Mouse (Mus musculus): Measurements from ENCODE around the gene Psmd3.
A peak's percentile ranks its signal among the peaks of the same experiment; 100 is the strongest.
"Not testable (repeated sequence)": the region's sequence is repeated elsewhere in the genome, so short reads cannot be mapped to it uniquely, and the experiment has no call there.

Gene Psmd3

GRCm38 (mm10) chr11:98720756-98721155 is 38.4 kb downstream of the Psmd3 start:
- no peak for DNase-seq (ENCODE audit: low spot score)

- peak; percentile 91 for DNase-seq (ENCODE audit: low spot score)
Observed at GRCm38 (mm10) chr11:98721458-98722226, 39.3 kb downstream of the Psmd3 start.

GRCm38 (mm10) chr11:98723098-98723497 is 40.7 kb downstream of the Psmd3 start:
- no peak for DNase-seq (ENCODE audit: low spot score)

GRCm38 (mm10) chr11:98725926-98726506 is 43.7 kb downstream of the Psmd3 start:
- DNase-seq (ENCODE audit: low spot score) = no peak

- DNase-seq (ENCODE audit: low spot score) = peak; percentile 94
Observed at GRCm38 (mm10) chr11:98729119-98729588, 46.8 kb downstream of the Psmd3 start, which contains the start of gene Med24. Gene Med24, minus strand, starts transcription at chr11:98729435.

- no peak for DNase-seq (ENCODE audit: low spot score)
Observed at GRCm38 (mm10) chr11:98730727-98731126, 48.4 kb downstream of the Psmd3 start.

GRCm38 (mm10) chr11:98731134-98731533 is 48.8 kb downstream of the Psmd3 start:
- no peak for DNase-seq (ENCODE audit: low spot score)

- no peak for DNase-seq (ENCODE audit: low spot score)
Observed at GRCm38 (mm10) chr11:98734020-98734419, 51.7 kb downstream of the Psmd3 start.

GRCm38 (mm10) chr11:98735111-98735510 is 52.8 kb downstream of the Psmd3 start:
- DNase-seq (ENCODE audit: low spot score) = no peak

GRCm38 (mm10) chr11:98736176-98736575 is 53.8 kb downstream of the Psmd3 start:
- no peak for DNase-seq (ENCODE audit: low spot score)

GRCm38 (mm10) chr11:98737220-98737619 is 54.9 kb downstream of the Psmd3 start:
- not testable (repeated sequence) for DNase-seq (ENCODE audit: low spot score)

- DNase-seq (ENCODE audit: low spot score) = no peak
Observed at GRCm38 (mm10) chr11:98738428-98738911, 56.1 kb downstream of the Psmd3 start.

- no peak for DNase-seq (ENCODE audit: low spot score)
Observed at GRCm38 (mm10) chr11:98738925-98739324, 56.6 kb downstream of the Psmd3 start.

- DNase-seq (ENCODE audit: low spot score) = no peak
Observed at GRCm38 (mm10) chr11:98740026-98740392, 57.7 kb downstream of the Psmd3 start.

- DNase-seq (ENCODE audit: low spot score) = peak; percentile 62
Observed at GRCm38 (mm10) chr11:98740393-98741050, 58.2 kb downstream of the Psmd3 start, which contains the start of gene Thra. Gene Thra, plus strand, starts transcription at chr11:98740638.

- DNase-seq (ENCODE audit: low spot score) = no peak
Observed at GRCm38 (mm10) chr11:98741051-98741620, 58.8 kb downstream of the Psmd3 start.

- DNase-seq (ENCODE audit: low spot score) = peak; percentile 80
Observed at GRCm38 (mm10) chr11:98741622-98742396, 59.5 kb downstream of the Psmd3 start.

- no peak for DNase-seq (ENCODE audit: low spot score)
Observed at GRCm38 (mm10) chr11:98742397-98743291, 60.3 kb downstream of the Psmd3 start.

- DNase-seq (ENCODE audit: low spot score) = no peak
Observed at GRCm38 (mm10) chr11:98743655-98744345, 61.4 kb downstream of the Psmd3 start.
